Mouse (Mus musculus): ENCODE measurements at regions not wholly inside any gene's neighbourhood (a gene's known extent, or its start where the extent isn't known, plus 50 kb on each side); places are given as distances from the start of the nearest gene placed in this dataset.

DNA sequence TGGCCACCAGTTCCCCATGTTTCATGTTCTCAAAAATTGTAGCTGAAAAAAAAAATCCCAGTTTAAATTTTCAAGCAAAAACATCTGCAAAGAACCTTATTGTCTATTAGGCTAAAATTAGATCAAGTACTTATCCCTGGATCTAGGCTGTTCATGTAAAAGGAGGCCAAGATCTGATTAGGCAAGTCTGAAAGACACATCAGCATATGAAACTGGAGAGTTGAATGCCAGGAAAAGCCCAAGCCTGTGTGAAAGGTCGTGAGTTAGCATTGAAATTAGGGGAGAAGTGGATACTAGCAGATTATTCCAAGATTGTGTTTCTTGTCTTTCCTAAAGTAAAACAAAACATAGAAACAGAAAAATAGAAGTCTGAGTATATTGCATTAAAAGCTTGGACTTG lies 791.7 kb upstream of the Zeb2 start:
- TF ChIP-seq HCFC1 (IDR thresholded peaks at IDR 0.05; ENCODE audit: borderline replicate concordance, insufficient read depth, low read length) (no peak), ZC3H11A (IDR thresholded peaks at IDR 0.05; ENCODE audit: borderline replicate concordance, low read depth, low read length) (no peak), MAFK (IDR thresholded peaks at IDR 0.05; ENCODE audit: insufficient read depth, low read depth, low read length) (no peak), ZNF384 (IDR thresholded peaks at IDR 0.05; ENCODE audit: low read depth, low read length) (no peak)

All from ES-E14 (cell line).